Mouse (Mus musculus): Measurements from ENCODE around the gene Dek.
A peak's percentile ranks its signal among the peaks of the same experiment; 100 is the strongest.

Dek gene

GRCm38 (mm10) chr13:47105711-47106579 lies at the start of gene Dek:
TSS of gene Dek (minus strand) at chr13:47106201.
- DNase-seq (ENCODE audit: low spot score in 2 of 2), result peak; percentile 81 to 83

- DNase-seq (ENCODE audit: low spot score in 2 of 2), result no peak
Measured at GRCm38 (mm10) chr13:47154866-47155265, 48.9 kb upstream of the Dek start.

- DNase-seq (ENCODE audit: low spot score in 2 of 2), result no peak
Measured at GRCm38 (mm10) chr13:47153206-47153605, 47.2 kb upstream of the Dek start.

- peak in 1 of 2 experiments; percentile 25 for DNase-seq (ENCODE audit: low spot score in 2 of 2)
Measured at GRCm38 (mm10) chr13:47152390-47152789, 46.4 kb upstream of the Dek start.

- DNase-seq (ENCODE audit: low spot score in 2 of 2), result no peak
Measured at GRCm38 (mm10) chr13:47151060-47151459, 45.1 kb upstream of the Dek start.

GRCm38 (mm10) chr13:47149993-47150392 lies 44.0 kb upstream of the Dek start:
- DNase-seq (ENCODE audit: low spot score in 2 of 2), result no peak

- DNase-seq (ENCODE audit: low spot score in 2 of 2), result no peak
Measured at GRCm38 (mm10) chr13:47148573-47148972, 42.6 kb upstream of the Dek start.

GRCm38 (mm10) chr13:47146388-47146787 lies 40.4 kb upstream of the Dek start:
- no peak for DNase-seq (ENCODE audit: low spot score in 2 of 2)

- no peak for DNase-seq (ENCODE audit: low spot score in 2 of 2)
Measured at GRCm38 (mm10) chr13:47145939-47146338, 39.9 kb upstream of the Dek start.

- DNase-seq (ENCODE audit: low spot score in 2 of 2), result no peak
Measured at GRCm38 (mm10) chr13:47142764-47143163, 36.8 kb upstream of the Dek start.

GRCm38 (mm10) chr13:47135741-47136140 lies 29.7 kb upstream of the Dek start:
- no peak for DNase-seq (ENCODE audit: low spot score in 2 of 2)

- no peak for DNase-seq (ENCODE audit: low spot score in 2 of 2)
Measured at GRCm38 (mm10) chr13:47134836-47135235, 28.8 kb upstream of the Dek start.

- no peak for DNase-seq (ENCODE audit: low spot score in 2 of 2)
Measured at GRCm38 (mm10) chr13:47133058-47133457, 27.1 kb upstream of the Dek start.

- no peak for DNase-seq (ENCODE audit: low spot score in 2 of 2)
Measured at GRCm38 (mm10) chr13:47129090-47129489, 23.1 kb upstream of the Dek start.

- DNase-seq (ENCODE audit: low spot score in 2 of 2), result no peak
Measured at GRCm38 (mm10) chr13:47125595-47125994, 19.6 kb upstream of the Dek start.

- DNase-seq (ENCODE audit: low spot score in 2 of 2), result no peak
Measured at GRCm38 (mm10) chr13:47124986-47125385, 19.0 kb upstream of the Dek start.

- no peak for DNase-seq (ENCODE audit: low spot score in 2 of 2)
Measured at GRCm38 (mm10) chr13:47124449-47124848, 18.4 kb upstream of the Dek start.

- peak; percentile 50 to 65 for DNase-seq (ENCODE audit: low spot score in 2 of 2)
Measured at GRCm38 (mm10) chr13:47122537-47123430, 16.8 kb upstream of the Dek start, which contains the start of gene Rnf144b. TSS of gene Rnf144b (plus strand) at chr13:47122656.

GRCm38 (mm10) chr13:47121333-47121889 lies 15.4 kb upstream of the Dek start:
- no peak for DNase-seq (ENCODE audit: low spot score in 2 of 2)

GRCm38 (mm10) chr13:47116000-47116399 lies 10.0 kb upstream of the Dek start:
- no peak for DNase-seq (ENCODE audit: low spot score in 2 of 2)

- no peak for DNase-seq (ENCODE audit: low spot score in 2 of 2)
Measured at GRCm38 (mm10) chr13:47112924-47113323, 6.9 kb upstream of the Dek start.

- no peak for DNase-seq (ENCODE audit: low spot score in 2 of 2)
Measured at GRCm38 (mm10) chr13:47112056-47112455, 6.1 kb upstream of the Dek start.

Measured in thymus, postnatal 10 days (tissue).